Mouse (Mus musculus) C2C12 (cell line): ENCODE measurements around the gene Nfix.

Experiments used
- CEBPB ChIP-seq: IDR thresholded peaks from one replicate; pipeline ENCODE4 v1.6.1; 2011; ENCODE audit warnings: low read depth, mild to moderate bottlenecking, control low read depth, moderate library complexity
- CTCF ChIP-seq: IDR thresholded peaks from one replicate; pipeline ENCODE4 v1.5.1; 2011; ENCODE audit not compliant: control insufficient read depth, insufficient read depth, insufficient read length
- FOSL1 ChIP-seq: IDR thresholded peaks from one replicate; pipeline ENCODE4 v1.8.0; 2011; ENCODE audit warnings: mild to moderate bottlenecking, low read length; ENCODE audit not compliant: poor library complexity, insufficient read depth, severe bottlenecking
- MAX ChIP-seq: IDR thresholded peaks from one replicate; pipeline ENCODE4 v1.6.1; 2011; ENCODE audit warnings: mild to moderate bottlenecking, control low read depth
- MYOD1 ChIP-seq: IDR thresholded peaks from one replicate; pipeline ENCODE4 v1.6.1; 2011; ENCODE audit warnings: low read depth; ENCODE audit not compliant: control insufficient read depth, insufficient read length
- MYOG ChIP-seq: IDR thresholded peaks from one replicate; pipeline ENCODE4 v1.6.1; 2011; ENCODE audit not compliant: control insufficient read depth, insufficient read length; ENCODE audit errors: extremely low read depth
- USF1 ChIP-seq: IDR thresholded peaks from one replicate; pipeline ENCODE4 v1.6.1; 2011; ENCODE audit warnings: low read depth, mild to moderate bottlenecking, control low read depth, moderate library complexity

DNA sequence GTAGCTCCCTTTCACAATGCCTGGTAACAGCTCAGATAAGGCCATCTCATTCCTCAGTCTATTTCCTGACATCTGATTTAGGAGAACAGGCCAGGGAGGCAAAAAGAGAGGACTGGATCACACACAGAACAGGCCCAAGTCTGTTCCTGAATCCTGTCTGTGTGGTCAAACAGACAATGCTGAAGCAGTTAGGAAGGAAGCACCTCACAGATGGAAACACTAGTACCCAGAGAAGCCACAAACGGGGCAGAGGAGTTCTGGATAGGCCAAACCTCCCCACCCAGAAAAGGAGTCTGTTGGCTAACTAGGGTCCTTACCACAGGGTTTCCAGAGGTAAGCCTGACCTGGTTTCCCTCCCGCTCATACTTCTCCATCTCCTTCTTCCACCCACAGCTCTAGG lies 117.9 kb downstream of the Nfix start:
- TF ChIP-seq MYOG, result no peak
- no peak for TF ChIP-seq CTCF
- no peak for TF ChIP-seq MAX
- TF ChIP-seq MYOD1, result no peak
- no peak for TF ChIP-seq CEBPB
- no peak for TF ChIP-seq USF1
- no peak for TF ChIP-seq FOSL1
